Mouse (Mus musculus): Measurements from ENCODE around the gene Tpx2. TPM values are rescaled to one million over a fixed set of nuclear protein-coding genes. Genes with fewer than 3 reads are reported as not detected.
A peak's percentile ranks its signal among the peaks of the same experiment; 100 is the strongest.

The Tpx2 gene
- polyA plus RNA-seq, 1 experiment from 2014 or later = 57.7 TPM

- ATAC-seq (ENCODE audit: low read depth) = no peak
- H3K9me3 ChIP-seq (replicated peaks; ENCODE audit: control insufficient read depth, low read length) = no peaks in the 10 kb centered on the region
- H3K4me3 ChIP-seq (ENCODE audit: low read depth, low read length) = no peak within 1 kb of the TSS
- WGBS (ENCODE audit: insufficient replicate concordance) = 26% methylated on average over 9 of the region's 9 CpGs
- H3K27ac ChIP-seq (ENCODE audit: low read length) = no peak within 1 kb of the TSS
- no peak within 1 kb of the TSS for H3K9ac ChIP-seq (ENCODE audit: low read depth, low read length)
- no peaks in the 10 kb centered on the region for H3K4me1 ChIP-seq (ENCODE audit: control insufficient read depth, low read depth, low read length)
- H3K36me3 ChIP-seq (ENCODE audit: control insufficient read depth, insufficient read depth) = no peaks in the 10 kb centered on the region
- H3K4me2 ChIP-seq (ENCODE audit: low read depth, low read length) = no peak within 1 kb of the TSS
- H3K27me3 ChIP-seq (ENCODE audit: control insufficient read depth, insufficient read depth, low read depth, low read length) = no peaks in the 10 kb centered on the region
These were observed 85.3 kb downstream of the Tpx2 start, which contains the start of gene Foxs1 for GRCm38 (mm10) chr2:152933048-152933447. Gene Foxs1 (minus strand): TSS chr2:152933208.

GRCm38 (mm10) chr2:152933614-152934013 lies 85.8 kb downstream of the Tpx2 start:
- H3K4me2 ChIP-seq (ENCODE audit: low read depth, low read length) = no peak overlapping the region
- no peaks in the 10 kb centered on the region for H3K27me3 ChIP-seq (ENCODE audit: control insufficient read depth, insufficient read depth, low read depth, low read length)
- no peak for ATAC-seq (ENCODE audit: low read depth)
- no peaks in the 10 kb centered on the region for H3K4me1 ChIP-seq (ENCODE audit: control insufficient read depth, low read depth, low read length)
- H3K9me3 ChIP-seq (replicated peaks; ENCODE audit: control insufficient read depth, low read length) = no peaks in the 10 kb centered on the region
- no peak overlapping the region for H3K4me3 ChIP-seq (ENCODE audit: low read depth, low read length)
- H3K27ac ChIP-seq (ENCODE audit: low read length) = no peak overlapping the region
- H3K9ac ChIP-seq (ENCODE audit: low read depth, low read length) = no peak overlapping the region
- WGBS (ENCODE audit: insufficient replicate concordance) = 15% methylated on average over 5 of the region's 5 CpGs
- H3K36me3 ChIP-seq (ENCODE audit: control insufficient read depth, insufficient read depth) = no peaks in the 10 kb centered on the region

- Histone ChIP-seq H3K4me1 (ENCODE audit: control insufficient read depth, low read depth, low read length) (no peaks in the 10 kb centered on the region; the same call in 1 of the 2 replicates), H3K4me3 (ENCODE audit: low read depth, low read length) (no peak overlapping the region), H3K4me2 (ENCODE audit: low read depth, low read length) (no peak overlapping the region), H3K27me3 (ENCODE audit: control insufficient read depth, insufficient read depth, low read depth, low read length) (peaks cover 43% of the 10 kb centered on the region), H3K9ac (ENCODE audit: low read depth, low read length) (no peak overlapping the region), H3K36me3 (ENCODE audit: control insufficient read depth, insufficient read depth) (no peaks in the 10 kb centered on the region), H3K9me3 (replicated peaks; ENCODE audit: control insufficient read depth, low read length) (no peaks in the 10 kb centered on the region), H3K27ac (ENCODE audit: low read length) (no peak overlapping the region)
- WGBS (ENCODE audit: insufficient replicate concordance) = 3% methylated on average over 4 of the region's 4 CpGs
- ATAC-seq (ENCODE audit: low read depth) = no peak
These were observed 92.1 kb downstream of the Tpx2 start for GRCm38 (mm10) chr2:152939846-152940245.

GRCm38 (mm10) chr2:152941106-152941505 lies 93.3 kb downstream of the Tpx2 start:
- H3K4me2 ChIP-seq (ENCODE audit: low read depth, low read length) = no peak overlapping the region
- no peaks in the 10 kb centered on the region for H3K36me3 ChIP-seq (ENCODE audit: control insufficient read depth, insufficient read depth)
- H3K9me3 ChIP-seq (replicated peaks; ENCODE audit: control insufficient read depth, low read length) = no peaks in the 10 kb centered on the region
- no peak overlapping the region for H3K27ac ChIP-seq (ENCODE audit: low read length)
- no peak overlapping the region for H3K9ac ChIP-seq (ENCODE audit: low read depth, low read length)
- WGBS (ENCODE audit: insufficient replicate concordance) = 66% methylated on average over 6 of the region's 6 CpGs
- no peaks in the 10 kb centered on the region; the same call in 1 of the 2 replicates for H3K4me1 ChIP-seq (ENCODE audit: control insufficient read depth, low read depth, low read length)
- H3K4me3 ChIP-seq (ENCODE audit: low read depth, low read length) = no peak overlapping the region
- peaks cover 47% of the 10 kb centered on the region for H3K27me3 ChIP-seq (ENCODE audit: control insufficient read depth, insufficient read depth, low read depth, low read length)
- ATAC-seq (ENCODE audit: low read depth) = no peak

- Histone ChIP-seq H3K4me2 (ENCODE audit: low read depth, low read length) (no peak overlapping the region), H3K4me1 (ENCODE audit: control insufficient read depth, low read depth, low read length) (no peaks in the 10 kb centered on the region; the same call in 1 of the 2 replicates), H3K27me3 (ENCODE audit: control insufficient read depth, insufficient read depth, low read depth, low read length) (peaks cover 47% of the 10 kb centered on the region), H3K36me3 (ENCODE audit: control insufficient read depth, insufficient read depth) (no peaks in the 10 kb centered on the region), H3K4me3 (ENCODE audit: low read depth, low read length) (no peak overlapping the region), H3K9me3 (replicated peaks; ENCODE audit: control insufficient read depth, low read length) (no peaks in the 10 kb centered on the region), H3K9ac (ENCODE audit: low read depth, low read length) (no peak overlapping the region), H3K27ac (ENCODE audit: low read length) (no peak overlapping the region)
- 17% methylated on average over 7 of the region's 7 CpGs for WGBS (ENCODE audit: insufficient replicate concordance)
- no peak for ATAC-seq (ENCODE audit: low read depth)
These were observed 94.0 kb downstream of the Tpx2 start for GRCm38 (mm10) chr2:152941776-152942175.

DNA sequence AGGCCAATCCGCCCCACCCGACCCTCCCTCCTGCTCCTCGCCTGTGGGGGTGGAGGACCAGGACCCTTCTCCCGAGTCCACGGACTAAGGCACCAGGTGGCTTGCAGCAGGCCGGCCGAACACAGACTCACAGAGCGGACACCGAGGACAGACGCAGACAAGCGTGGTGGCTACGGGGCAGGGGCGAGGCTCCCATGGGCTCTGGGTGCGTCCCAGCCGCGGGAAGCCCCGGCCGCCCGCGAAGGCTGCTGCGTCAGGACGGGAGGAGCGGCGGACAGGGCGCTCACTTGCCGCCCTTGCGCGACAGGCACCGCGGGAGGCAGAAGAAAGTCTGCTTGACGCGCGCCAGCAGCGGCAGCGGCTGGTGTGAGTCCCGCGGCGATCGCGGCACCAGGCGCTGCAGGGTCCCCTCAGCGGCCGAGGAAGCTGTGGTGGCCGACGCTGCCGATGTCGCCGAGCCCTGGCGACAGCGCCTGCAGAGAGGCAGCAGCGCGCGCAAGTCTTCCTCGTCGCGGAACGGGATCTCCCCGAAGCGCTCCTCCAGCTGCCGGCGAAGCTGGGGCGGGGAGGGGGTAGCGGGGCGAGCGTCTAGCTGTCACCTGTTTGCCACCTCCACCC lies 95.2 kb downstream of the Tpx2 start:
- no peaks in the 10 kb centered on the region for H3K36me3 ChIP-seq (ENCODE audit: control insufficient read depth, insufficient read depth)
- H3K9ac ChIP-seq (ENCODE audit: low read depth, low read length) = no peak overlapping the region
- no peak for ATAC-seq (ENCODE audit: low read depth)
- peak overlapping the region; percentile 20 for H3K4me3 ChIP-seq (ENCODE audit: low read depth, low read length)
- no peaks in the 10 kb centered on the region for H3K9me3 ChIP-seq (replicated peaks; ENCODE audit: control insufficient read depth, low read length)
- WGBS (ENCODE audit: insufficient replicate concordance) = 2% methylated on average over 59 of the region's 65 CpGs
- H3K4me1 ChIP-seq (ENCODE audit: control insufficient read depth, low read depth, low read length) = no peaks in the 10 kb centered on the region; the same call in 1 of the 2 replicates
- 0 out of 2 replicates have a peak overlapping the region, but pooled peaks have one; percentile 12 for H3K4me2 ChIP-seq (ENCODE audit: low read depth, low read length)
- peaks cover 47% of the 10 kb centered on the region for H3K27me3 ChIP-seq (ENCODE audit: control insufficient read depth, insufficient read depth, low read depth, low read length)
- H3K27ac ChIP-seq (ENCODE audit: low read length) = no peak overlapping the region

DNA sequence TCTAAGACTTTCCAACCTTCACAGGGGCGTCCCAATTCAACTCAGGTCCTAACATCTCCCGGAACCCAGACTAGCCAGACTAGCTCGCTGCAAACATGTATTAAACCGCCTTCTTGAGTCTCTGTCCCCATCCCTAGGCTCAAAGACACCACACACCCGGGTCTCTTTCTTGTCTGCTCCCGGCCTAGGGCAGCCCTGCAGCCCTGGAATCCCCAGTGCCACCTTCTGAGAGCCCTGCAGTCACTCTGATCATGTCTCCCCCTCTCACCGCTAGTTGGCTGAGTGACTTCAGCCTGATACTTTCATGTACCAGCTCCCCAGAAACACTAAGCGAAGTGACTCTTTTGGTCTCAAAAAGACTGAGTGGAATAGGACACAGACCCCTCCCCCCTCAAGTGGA lies 95.8 kb downstream of the Tpx2 start:
- Histone ChIP-seq H3K4me1 (ENCODE audit: control insufficient read depth, low read depth, low read length) (no peaks in the 10 kb centered on the region; the same call in 1 of the 2 replicates), H3K9ac (ENCODE audit: low read depth, low read length) (no peak overlapping the region), H3K4me2 (ENCODE audit: low read depth, low read length) (no peak overlapping the region), H3K27me3 (ENCODE audit: control insufficient read depth, insufficient read depth, low read depth, low read length) (peaks cover 47% of the 10 kb centered on the region), H3K36me3 (ENCODE audit: control insufficient read depth, insufficient read depth) (no peaks in the 10 kb centered on the region), H3K4me3 (ENCODE audit: low read depth, low read length) (no peak overlapping the region; the same call in 1 of the 2 replicates), H3K9me3 (replicated peaks; ENCODE audit: control insufficient read depth, low read length) (no peaks in the 10 kb centered on the region), H3K27ac (ENCODE audit: low read length) (no peak overlapping the region)
- 7% methylated on average over 8 of the region's 8 CpGs for WGBS (ENCODE audit: insufficient replicate concordance)
- ATAC-seq (ENCODE audit: low read depth) = no peak

- H3K4me3 ChIP-seq (ENCODE audit: low read depth, low read length) = no peak overlapping the region
- H3K9ac ChIP-seq (ENCODE audit: low read depth, low read length) = no peak overlapping the region
- H3K9me3 ChIP-seq (replicated peaks; ENCODE audit: control insufficient read depth, low read length) = no peaks in the 10 kb centered on the region
- H3K4me2 ChIP-seq (ENCODE audit: low read depth, low read length) = no peak overlapping the region
- WGBS (ENCODE audit: insufficient replicate concordance) = 36% methylated on average over 9 of the region's 9 CpGs
- no peaks in the 10 kb centered on the region for H3K36me3 ChIP-seq (ENCODE audit: control insufficient read depth, insufficient read depth)
- H3K27me3 ChIP-seq (ENCODE audit: control insufficient read depth, insufficient read depth, low read depth, low read length) = peaks cover 47% of the 10 kb centered on the region
- H3K27ac ChIP-seq (ENCODE audit: low read length) = no peak overlapping the region
- H3K4me1 ChIP-seq (ENCODE audit: control insufficient read depth, low read depth, low read length) = no peaks in the 10 kb centered on the region; the same call in 1 of the 2 replicates
- no peak for ATAC-seq (ENCODE audit: low read depth)
These were observed 96.2 kb downstream of the Tpx2 start for GRCm38 (mm10) chr2:152944013-152944412.
